Mouse (Mus musculus) kidney, embryonic 15.5 days (tissue): ENCODE measurements around the gene Aox1. TPM values are rescaled to one million over a fixed set of nuclear protein-coding genes. Genes with fewer than 3 reads are reported as not detected.

Source experiments
- ATAC-seq: fragments of 200-750 bp; cut with Nextera tagmentation; replicated peaks from 2 replicates; pipeline ENCODE4 v1.8.0; 2017; ENCODE audit warnings: moderate TSS enrichment; ENCODE audit not compliant: low FRiP score
- H3K27ac ChIP-seq: fragments of 300-500 bp; sonication (generic); 2 replicates; pipeline ENCODE4 v1.5.1; 2015; ENCODE audit warnings: mild to moderate bottlenecking, inconsistent platforms
- H3K27me3 ChIP-seq: fragments of 300-500 bp; sonication (generic); 2 replicates; pipeline ENCODE4 v1.6.1; 2015; ENCODE audit warnings: inconsistent platforms
- H3K36me3 ChIP-seq: fragments of 300-500 bp; sonication (generic); 2 replicates; pipeline ENCODE4 v1.6.1; 2015; ENCODE audit warnings: inconsistent platforms
- H3K4me1 ChIP-seq: fragments of 300-500 bp; sonication (generic); 2 replicates; pipeline ENCODE4 v1.6.1; 2015; ENCODE audit warnings: inconsistent platforms
- H3K4me2 ChIP-seq: fragments of 300-500 bp; sonication (generic); 2 replicates; pipeline ENCODE4 v1.6.1; 2015; ENCODE audit warnings: moderate library complexity, mild to moderate bottlenecking, inconsistent platforms
- H3K4me3 ChIP-seq: fragments of 300-500 bp; sonication (generic); replicated peaks from 2 replicates; pipeline ENCODE4 v1.5.1; 2015; ENCODE audit warnings: mild to moderate bottlenecking, inconsistent platforms
- H3K9ac ChIP-seq: fragments of 300-500 bp; sonication (generic); 2 replicates; pipeline ENCODE4 v1.6.1; 2015; ENCODE audit warnings: mild to moderate bottlenecking, inconsistent platforms
- H3K9me3 ChIP-seq: fragments of 300-500 bp; sonication (generic); replicated peaks from 2 replicates; pipeline ENCODE4 v1.6.1; 2016; ENCODE audit warnings: inconsistent platforms
- WGBS: fragments of 180-500 bp; shearing (Covaris S2); methylation state at CpG from one replicate; pipeline ENCODE4 v1.1.7; 2015; ENCODE audit warnings: mixed read lengths; 5-methylcytosine and 5-hydroxymethylcytosine counted together
- polyA plus RNA-seq: library from polyadenylated mRNA; unstranded; fragments of >200 nt; fragmentation: Nextera tagmentation; extraction: Ambion mirVana; gene quantifications from 2 replicates; pipeline ENCODE4 v1.2.1, GENCODE M21; 2015

The Aox1 gene
- polyA plus RNA-seq, 1 experiment from 2014 or later = 0.32 TPM

DNA sequence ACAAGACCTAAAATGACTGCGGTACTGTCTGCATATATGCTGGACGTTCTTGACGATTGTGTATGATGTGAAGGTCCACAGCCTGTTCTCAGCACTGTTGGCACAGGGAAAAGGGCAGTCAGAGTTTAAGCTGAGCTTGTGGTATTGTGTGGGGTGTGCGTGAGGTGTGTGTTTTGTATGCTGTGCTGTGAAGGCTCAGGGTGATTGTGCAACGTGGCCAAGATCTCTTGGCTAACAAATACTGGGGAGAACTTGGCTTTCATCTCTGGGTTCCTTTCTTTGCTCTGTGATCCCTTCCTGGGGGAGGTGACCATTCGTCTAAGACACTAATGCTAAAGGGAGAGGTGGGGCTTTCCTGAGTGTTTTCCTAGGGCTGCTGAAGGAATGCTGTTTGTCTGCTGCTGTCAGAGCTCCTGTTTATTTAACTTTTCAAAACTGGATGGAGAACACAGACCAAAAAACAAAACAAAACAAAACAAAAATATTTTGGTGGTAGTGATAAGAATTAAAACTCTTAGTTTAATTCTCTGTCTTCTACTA, 84.4 kb downstream of the Aox1 start:
- Histone ChIP-seq H3K27ac (peak overlapping the region; percentile 54), H3K9me3 (no peaks in the 10 kb centered on the region), H3K4me1 (peaks cover 9% of the 10 kb centered on the region), H3K4me2 (peak overlapping the region; percentile 40; the same call in 1 of the 2 replicates), H3K4me3 (peak overlapping the region; percentile 8; the same call in 1 of the 2 replicates), H3K27me3 (no peaks in the 10 kb centered on the region), H3K9ac (no peak overlapping the region), H3K36me3 (no peaks in the 10 kb centered on the region)
- 51% methylated on average over 6 of the region's 6 CpGs for whole genome bisulfite sequencing
- no peak for ATAC-seq

DNA sequence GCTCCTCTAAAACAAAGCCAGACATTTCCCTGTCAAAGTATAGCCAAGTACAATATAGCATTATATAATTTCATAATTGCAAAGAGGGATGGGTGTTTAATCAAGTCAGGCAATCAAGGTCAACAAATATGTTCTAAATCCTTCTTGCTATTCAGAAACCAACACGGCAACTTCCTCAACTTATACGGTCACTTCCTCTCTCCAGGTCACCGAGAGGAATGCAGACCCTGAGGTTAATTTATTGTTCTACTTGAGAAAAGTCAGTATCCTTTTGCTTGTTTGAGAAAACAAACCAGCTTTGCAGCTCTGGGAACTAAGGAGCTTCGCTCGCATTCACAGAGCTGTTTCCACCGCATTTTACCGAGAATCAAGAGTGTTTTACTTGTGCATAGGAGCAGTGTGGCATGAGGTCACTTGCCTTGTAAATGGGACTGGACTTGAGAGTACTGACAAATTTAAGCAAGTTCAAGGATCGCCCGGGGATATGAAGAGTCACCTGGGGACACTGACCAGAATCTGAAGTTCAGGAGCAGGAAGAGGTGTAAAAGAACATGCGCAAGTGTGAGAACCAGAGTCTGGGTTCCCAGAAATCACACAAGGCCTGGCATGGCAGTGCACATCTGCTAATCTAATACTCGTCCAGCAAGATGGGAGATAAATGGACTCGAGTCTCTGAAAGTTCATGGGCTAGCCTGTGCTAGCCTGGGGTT, 85.1 kb downstream of the Aox1 start:
- peaks cover 9% of the 10 kb centered on the region for H3K4me1 ChIP-seq
- ATAC-seq = no peak
- WGBS = 43% methylated on average over 12 of the region's 12 CpGs
- H3K27me3 ChIP-seq = no peaks in the 10 kb centered on the region
- H3K4me2 ChIP-seq = 0 out of 2 replicates have a peak overlapping the region, but pooled peaks have one; percentile 3
- H3K9me3 ChIP-seq = no peaks in the 10 kb centered on the region
- H3K4me3 ChIP-seq = no peak overlapping the region
- no peak overlapping the region for H3K9ac ChIP-seq
- H3K36me3 ChIP-seq = no peaks in the 10 kb centered on the region
- peak overlapping the region; percentile 54; the same call in 1 of the 2 replicates for H3K27ac ChIP-seq

DNA sequence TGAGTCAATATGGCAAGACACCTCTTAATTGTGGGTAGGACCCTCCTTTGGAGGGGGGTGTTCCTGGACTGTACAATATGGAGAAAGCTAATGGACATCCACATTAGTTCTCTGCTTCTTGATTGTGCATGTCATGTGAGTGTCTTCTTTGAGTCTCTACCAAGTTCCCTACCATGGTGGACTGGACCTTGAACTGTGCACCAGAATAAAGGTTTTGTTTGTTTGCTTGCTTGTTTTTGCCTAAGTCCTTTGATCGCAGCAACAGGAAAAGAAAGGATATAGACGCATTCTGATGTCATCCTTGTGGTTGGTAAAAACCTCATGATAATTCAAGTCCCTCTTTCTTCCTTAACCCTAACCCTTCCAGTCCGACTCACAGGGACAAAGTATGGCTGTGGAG, 88.5 kb downstream of the Aox1 start:
- no peaks in the 10 kb centered on the region for H3K36me3 ChIP-seq
- no peak overlapping the region for H3K27ac ChIP-seq
- H3K9ac ChIP-seq = no peak overlapping the region
- no peak for ATAC-seq
- H3K4me2 ChIP-seq = no peak overlapping the region
- H3K4me3 ChIP-seq = no peak overlapping the region
- H3K4me1 ChIP-seq = peaks cover 9% of the 10 kb centered on the region
- 89% methylated on average over 3 of the region's 3 CpGs for WGBS
- H3K9me3 ChIP-seq = no peaks in the 10 kb centered on the region
- no peaks in the 10 kb centered on the region for H3K27me3 ChIP-seq

DNA sequence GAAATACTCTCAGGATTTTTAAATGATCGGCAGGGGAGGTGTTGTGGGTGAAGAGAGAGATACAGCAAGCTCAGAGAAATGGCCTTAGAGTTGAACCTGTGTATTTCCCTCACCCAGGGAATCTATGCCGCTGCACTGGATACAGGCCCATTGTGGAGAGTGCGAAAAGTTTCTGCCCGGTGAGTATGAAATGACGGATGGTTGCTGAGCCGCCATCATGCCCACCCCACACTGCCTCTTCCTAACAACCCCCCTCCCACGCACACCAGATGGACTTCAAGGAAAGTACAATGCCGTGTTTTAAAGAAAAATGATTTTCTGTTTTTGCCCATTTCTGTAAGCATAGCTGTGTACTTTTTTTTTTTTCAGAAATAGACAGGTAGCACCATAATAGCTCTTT, 95.2 kb downstream of the Aox1 start:
- WGBS = 84% methylated on average over 8 of the region's 8 CpGs
- Histone ChIP-seq H3K4me1 (no peaks in the 10 kb centered on the region), H3K27me3 (no peaks in the 10 kb centered on the region), H3K27ac (no peak overlapping the region), H3K9ac (no peak overlapping the region), H3K36me3 (no peaks in the 10 kb centered on the region), H3K4me3 (no peak overlapping the region), H3K4me2 (no peak overlapping the region), H3K9me3 (no peaks in the 10 kb centered on the region)
- no peak for ATAC-seq

DNA sequence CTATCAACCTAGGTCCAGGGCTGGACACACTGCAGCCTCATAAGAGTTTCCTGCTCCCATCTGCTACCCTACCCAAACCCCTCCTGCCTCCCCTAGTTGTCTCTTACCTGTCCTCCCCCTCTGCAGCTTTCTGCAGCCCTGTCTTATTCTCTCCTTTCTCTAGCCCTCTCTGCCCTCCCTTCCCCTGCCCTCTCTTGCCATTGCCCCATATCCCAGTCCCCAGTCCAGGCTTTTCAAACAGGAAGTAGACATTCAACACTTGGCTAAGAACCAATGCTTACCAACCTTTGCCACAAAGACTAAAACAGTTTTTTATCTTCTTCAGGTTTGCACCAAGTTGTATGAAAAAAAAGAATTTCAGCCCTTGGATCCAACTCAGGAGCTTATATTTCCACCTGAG, 108.2 kb downstream of the Aox1 start:
- no peak overlapping the region for H3K27ac ChIP-seq
- no peak overlapping the region for H3K4me2 ChIP-seq
- no peak overlapping the region for H3K9ac ChIP-seq
- H3K4me1 ChIP-seq = no peaks in the 10 kb centered on the region
- no peaks in the 10 kb centered on the region for H3K36me3 ChIP-seq
- ATAC-seq = no peak
- H3K27me3 ChIP-seq = no peaks in the 10 kb centered on the region
- no peaks in the 10 kb centered on the region for H3K9me3 ChIP-seq
- H3K4me3 ChIP-seq = no peak overlapping the region

DNA sequence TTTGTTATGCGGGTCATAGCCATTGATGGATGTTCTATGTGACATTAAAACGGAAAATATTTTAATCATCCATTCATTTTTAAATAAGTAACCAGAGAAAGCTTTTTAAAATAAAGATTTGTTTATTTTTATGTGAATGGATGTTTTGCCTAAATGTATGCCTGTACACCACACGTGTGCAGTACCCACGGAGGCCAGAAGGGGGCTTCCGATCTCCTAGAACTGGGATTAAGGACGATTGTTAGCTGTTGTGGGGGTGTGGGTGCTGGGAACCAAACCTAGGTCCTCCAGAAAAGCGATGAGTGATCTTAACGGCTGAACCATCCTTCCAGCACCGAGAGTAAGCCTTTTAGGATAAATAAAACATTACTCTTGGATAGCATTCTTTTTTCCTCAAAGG, 109.3 kb downstream of the Aox1 start:
- Histone ChIP-seq H3K9me3 (no peaks in the 10 kb centered on the region), H3K27ac (no peak overlapping the region), H3K27me3 (no peaks in the 10 kb centered on the region), H3K4me3 (no peak overlapping the region), H3K36me3 (no peaks in the 10 kb centered on the region), H3K4me1 (no peaks in the 10 kb centered on the region), H3K4me2 (no peak overlapping the region), H3K9ac (no peak overlapping the region)
- no peak for ATAC-seq
- 91% methylated on average over 9 of the region's 9 CpGs for WGBS

DNA sequence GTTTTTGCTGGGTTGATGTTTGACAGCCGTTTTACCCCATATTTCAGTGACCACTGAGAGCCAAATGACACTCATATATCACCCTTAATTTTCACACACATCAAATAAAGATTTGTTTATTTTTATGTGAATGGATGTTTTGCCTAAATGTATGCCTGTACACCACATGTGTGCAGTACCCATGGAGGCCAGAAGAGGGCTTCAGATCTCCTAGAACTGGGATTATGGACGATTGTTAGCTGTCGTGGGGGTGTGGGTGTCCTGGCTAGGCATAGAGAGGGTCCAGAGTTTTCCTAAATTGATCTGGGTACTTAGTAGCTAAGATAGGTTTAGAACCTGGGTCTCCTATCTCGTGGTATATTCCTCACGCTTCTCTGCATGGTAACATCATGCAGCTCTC, 110.9 kb downstream of the Aox1 start:
- Histone ChIP-seq H3K4me3 (no peak overlapping the region), H3K9ac (no peak overlapping the region), H3K4me2 (no peak overlapping the region), H3K9me3 (no peaks in the 10 kb centered on the region), H3K27ac (no peak overlapping the region), H3K4me1 (0 out of 2 replicates have a peak, but pooled peaks cover 9% of the 10 kb centered on the region), H3K27me3 (no peaks in the 10 kb centered on the region), H3K36me3 (no peaks in the 10 kb centered on the region)
- ATAC-seq = no peak
- WGBS = 87% methylated on average over 5 of the region's 5 CpGs

DNA sequence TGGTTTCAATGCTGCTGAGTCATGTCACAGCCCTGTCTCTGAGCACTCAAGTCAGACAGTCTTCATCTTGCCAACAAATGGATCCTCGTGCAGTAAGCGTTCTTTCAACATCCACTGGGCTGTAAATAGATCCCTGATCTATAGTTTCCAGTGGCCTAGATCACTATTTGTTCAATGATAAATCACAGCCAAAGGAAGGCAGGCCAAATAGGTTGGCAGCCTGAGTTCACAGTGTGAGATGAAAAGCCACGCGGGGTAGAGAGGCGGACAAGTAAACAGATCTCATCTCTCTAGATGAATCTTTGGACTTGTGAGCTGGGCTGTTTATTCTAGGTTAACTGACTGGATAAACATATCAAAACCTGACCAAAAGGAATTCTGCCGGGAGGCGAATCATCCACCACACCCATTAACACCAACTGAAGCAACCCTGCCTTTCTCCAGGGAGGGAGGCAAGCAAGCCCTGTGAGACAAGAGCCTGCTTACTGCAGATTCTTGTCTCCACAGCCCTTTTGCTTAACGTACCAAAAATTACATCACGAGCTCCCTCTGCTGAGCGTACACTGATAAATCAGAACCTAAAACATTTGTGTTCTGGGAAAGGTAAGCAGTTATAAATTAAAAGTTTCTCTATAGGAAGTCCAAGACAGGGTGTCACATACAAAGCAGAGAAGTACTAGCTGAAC, 114.8 kb downstream of the Aox1 start:
- no peaks in the 10 kb centered on the region for H3K36me3 ChIP-seq
- H3K27ac ChIP-seq = no peak overlapping the region
- no peak overlapping the region for H3K4me3 ChIP-seq
- 0 out of 2 replicates have a peak overlapping the region, but pooled peaks have one; percentile 12 for H3K4me2 ChIP-seq
- H3K27me3 ChIP-seq = no peaks in the 10 kb centered on the region
- 23% methylated on average over 10 of the region's 10 CpGs for WGBS
- no peaks in the 10 kb centered on the region for H3K9me3 ChIP-seq
- 0 out of 2 replicates have a peak, but pooled peaks cover 9% of the 10 kb centered on the region for H3K4me1 ChIP-seq
- no peak overlapping the region for H3K9ac ChIP-seq
- 0 out of 2 replicates have a peak, but pooled peaks have one; percentile 49 for ATAC-seq

DNA sequence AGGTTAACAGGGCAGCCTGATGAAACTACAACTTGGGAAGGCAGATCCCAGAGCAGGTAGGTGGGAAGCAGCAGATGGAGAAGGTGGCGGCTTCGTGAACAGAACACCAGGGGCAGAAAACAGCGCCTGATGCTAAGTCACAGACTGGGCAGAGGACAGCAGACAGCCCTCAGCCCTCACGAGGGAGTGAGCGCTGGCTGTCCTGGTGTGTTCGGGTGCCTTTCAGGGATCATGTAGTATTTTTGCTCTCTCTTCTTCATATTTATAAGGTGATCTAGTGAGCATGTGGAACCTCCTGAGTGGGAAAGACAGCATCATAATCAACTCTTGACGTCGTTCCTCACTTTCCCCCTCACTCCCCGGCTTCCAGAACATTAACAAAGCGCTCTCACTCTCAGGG, 116.3 kb downstream of the Aox1 start:
- Histone ChIP-seq H3K9ac (no peak overlapping the region), H3K4me1 (0 out of 2 replicates have a peak, but pooled peaks cover 9% of the 10 kb centered on the region), H3K4me3 (no peak overlapping the region), H3K27me3 (no peaks in the 10 kb centered on the region), H3K4me2 (no peak overlapping the region), H3K27ac (no peak overlapping the region), H3K36me3 (no peaks in the 10 kb centered on the region), H3K9me3 (no peaks in the 10 kb centered on the region)
- 85% methylated on average over 10 of the region's 10 CpGs for WGBS
- ATAC-seq = no peak; the same call in 1 of the 2 replicates

DNA sequence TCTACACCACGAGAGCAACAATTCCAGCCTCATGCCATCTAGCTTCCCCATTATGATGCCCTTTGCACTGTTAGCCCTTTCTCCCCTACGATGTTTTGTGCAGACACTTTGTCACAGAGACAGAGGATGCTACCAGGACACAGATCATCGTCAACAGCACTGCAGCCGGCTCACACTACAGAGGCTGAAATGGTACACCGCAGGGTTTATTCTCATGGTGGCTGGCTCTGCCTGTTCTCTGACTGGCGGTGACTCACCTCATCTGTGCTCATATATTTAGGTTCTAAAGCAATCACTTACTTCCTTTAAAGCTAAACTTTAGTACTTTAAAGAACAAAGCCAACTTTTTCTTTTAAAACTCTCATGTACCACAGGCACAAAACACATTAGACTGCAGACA, 118.0 kb downstream of the Aox1 start:
- H3K9me3 ChIP-seq = no peaks in the 10 kb centered on the region
- H3K9ac ChIP-seq = no peak overlapping the region
- H3K36me3 ChIP-seq = no peaks in the 10 kb centered on the region
- WGBS = 48% methylated on average over 6 of the region's 6 CpGs
- H3K27ac ChIP-seq = no peak overlapping the region
- H3K4me3 ChIP-seq = no peak overlapping the region
- no peaks in the 10 kb centered on the region for H3K27me3 ChIP-seq
- ATAC-seq = no peak
- H3K4me1 ChIP-seq = 0 out of 2 replicates have a peak, but pooled peaks cover 9% of the 10 kb centered on the region
- H3K4me2 ChIP-seq = no peak overlapping the region

DNA sequence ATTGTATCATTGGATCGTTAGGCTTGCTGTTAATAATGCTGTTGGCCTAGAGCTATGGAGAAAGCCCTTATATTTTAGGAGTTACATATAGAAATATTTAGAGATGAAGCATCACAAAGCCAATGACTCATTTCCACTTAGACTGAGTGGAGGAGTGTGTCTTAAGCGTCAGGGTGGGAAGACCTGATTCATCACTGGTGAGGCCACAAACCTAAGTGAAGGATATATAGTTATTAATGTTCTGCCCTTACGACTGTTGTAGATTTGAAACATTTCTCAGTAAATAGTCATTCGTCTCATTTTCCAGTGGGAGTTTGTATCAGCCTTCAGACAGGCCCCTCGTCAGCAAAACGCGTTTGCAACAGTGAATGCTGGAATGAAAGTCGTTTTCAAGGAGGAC, 122.5 kb downstream of the Aox1 start:
- Histone ChIP-seq H3K27ac (no peak overlapping the region), H3K4me1 (no peaks in the 10 kb centered on the region), H3K4me3 (no peak overlapping the region), H3K9ac (no peak overlapping the region), H3K36me3 (no peaks in the 10 kb centered on the region), H3K27me3 (no peaks in the 10 kb centered on the region), H3K4me2 (no peak overlapping the region), H3K9me3 (no peaks in the 10 kb centered on the region)
- no peak for ATAC-seq
- whole genome bisulfite sequencing = 55% methylated on average over 8 of the region's 8 CpGs
